Mouse (Mus musculus) ovary, postnatal 14 days (tissue): Measurements from ENCODE around the gene Dach1.

Source experiments
- DNase-seq: peaks from one replicate; pipeline ENCODE4 v3.0.0; 2022; ENCODE audit warnings: low spot score

Dach1 gene

DNA sequence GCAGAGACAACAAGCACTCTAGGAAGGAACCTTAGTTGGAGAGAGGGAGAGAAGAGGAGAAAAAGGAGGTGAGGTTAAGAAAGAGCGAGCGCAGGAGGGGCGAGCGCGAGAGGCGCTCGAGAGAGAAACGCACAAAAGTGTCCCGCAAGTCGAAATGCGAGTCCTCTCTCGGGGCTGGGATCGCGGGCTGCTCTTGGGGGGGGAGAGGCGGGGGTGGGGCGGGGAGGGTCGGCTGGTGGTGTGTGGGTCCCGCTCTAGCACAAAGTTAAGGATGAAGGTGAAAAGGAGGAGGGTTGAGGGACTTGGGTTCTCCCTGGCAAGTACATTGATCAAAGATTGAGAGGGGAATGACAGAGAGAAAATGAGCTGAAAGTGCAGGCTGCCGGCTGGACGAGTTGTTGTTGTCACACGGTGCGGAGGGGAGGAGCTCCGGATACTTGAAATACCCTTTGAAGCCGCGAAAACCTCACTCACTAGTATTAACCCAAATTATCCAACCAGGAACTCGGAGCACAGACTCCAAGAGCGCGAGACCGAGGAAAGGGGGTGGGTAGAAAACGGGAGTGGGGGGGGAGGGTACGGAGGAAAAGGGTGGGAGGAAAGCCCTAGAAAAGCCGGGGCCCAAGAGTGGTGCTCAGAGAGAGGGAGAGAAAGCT, at the start of gene Dach1:
Gene Dach1 (minus strand): TSS at position 345 of the 656 bp plus-strand sequence.
- DNase-seq, result peak; percentile 28

DNA sequence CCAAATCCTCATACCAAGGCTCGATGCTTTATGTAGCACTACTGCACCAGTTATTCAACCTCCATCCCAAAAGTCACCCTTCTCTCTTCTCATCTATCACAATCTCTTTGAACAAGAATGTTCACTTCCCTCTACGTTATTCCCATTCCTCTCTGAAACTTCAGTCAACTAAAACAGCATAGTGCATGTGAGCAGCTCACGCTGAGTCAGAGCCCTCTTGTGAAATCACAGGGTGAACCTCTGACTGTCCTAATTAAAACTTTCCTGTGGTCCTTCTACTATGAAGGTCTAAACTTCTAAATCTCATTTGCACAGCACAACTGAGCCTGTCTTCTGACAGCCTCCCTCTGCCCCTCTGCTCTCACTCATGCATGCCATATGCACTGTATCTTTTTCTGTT, 30.5 kb upstream of the Dach1 start:
- DNase-seq, result no peak

DNA sequence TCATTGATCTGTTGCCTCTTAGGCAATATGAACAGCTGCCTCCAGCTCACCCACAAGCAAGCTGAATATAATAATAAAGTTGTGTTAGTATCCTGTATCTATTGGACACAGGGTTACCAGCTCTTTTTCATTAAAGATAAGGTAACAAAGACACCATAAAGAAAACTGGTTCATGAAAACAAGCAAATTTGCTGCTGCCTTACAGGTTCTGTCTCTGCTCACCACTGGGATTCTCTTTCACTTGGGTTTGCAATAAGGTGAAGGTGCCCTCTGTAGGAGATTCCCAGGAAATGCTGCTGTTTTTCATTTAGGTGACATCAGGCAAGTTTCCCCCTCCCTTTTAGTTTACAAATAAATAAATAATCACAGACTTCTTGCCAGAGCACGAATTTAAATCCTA, 12.0 kb upstream of the Dach1 start:
- no peak for DNase-seq

DNA sequence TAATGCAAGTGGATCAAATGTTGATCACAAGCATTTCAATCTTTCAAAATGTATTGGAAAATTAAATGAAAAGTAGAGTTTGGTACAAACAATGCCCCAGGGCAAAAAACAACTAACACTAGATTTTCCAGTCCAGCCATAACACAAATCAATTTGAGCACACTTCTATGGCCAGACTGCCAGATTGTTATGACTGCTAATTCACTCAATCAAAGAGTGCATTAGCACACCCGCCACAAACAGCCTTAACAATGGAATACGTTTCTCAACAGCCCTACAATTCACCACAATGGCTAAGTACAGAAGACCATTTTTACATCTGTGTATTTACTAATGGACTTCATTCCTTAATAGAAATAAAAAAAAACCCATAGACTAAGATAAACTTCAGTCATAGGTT, 4.3 kb upstream of the Dach1 start:
- DNase-seq, result no peak

DNA sequence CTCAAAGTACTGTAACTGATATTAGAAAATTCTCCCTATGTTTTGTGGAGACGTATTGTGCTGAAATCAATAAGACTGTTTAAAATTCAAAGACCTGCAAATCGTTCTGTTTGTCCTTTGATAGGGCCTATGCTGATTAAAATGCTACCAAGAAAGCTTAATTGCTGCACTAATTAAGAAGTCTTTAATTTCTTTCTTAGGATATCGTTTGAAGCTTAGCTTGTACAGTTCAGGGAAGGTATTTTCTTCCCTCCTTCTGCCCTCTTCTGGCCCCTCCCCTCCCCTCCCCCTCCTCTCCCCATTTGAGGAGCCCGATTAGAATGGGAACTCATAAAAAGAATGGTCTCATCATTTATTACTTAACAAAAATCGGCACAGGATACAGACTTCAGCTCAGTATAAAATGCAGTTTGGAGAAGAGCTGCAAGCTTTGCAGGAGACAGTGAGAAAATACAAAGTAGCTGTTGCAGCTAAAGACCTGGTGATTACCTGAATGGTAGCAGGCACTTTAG, 2.9 kb upstream of the Dach1 start:
- no peak for DNase-seq

DNA sequence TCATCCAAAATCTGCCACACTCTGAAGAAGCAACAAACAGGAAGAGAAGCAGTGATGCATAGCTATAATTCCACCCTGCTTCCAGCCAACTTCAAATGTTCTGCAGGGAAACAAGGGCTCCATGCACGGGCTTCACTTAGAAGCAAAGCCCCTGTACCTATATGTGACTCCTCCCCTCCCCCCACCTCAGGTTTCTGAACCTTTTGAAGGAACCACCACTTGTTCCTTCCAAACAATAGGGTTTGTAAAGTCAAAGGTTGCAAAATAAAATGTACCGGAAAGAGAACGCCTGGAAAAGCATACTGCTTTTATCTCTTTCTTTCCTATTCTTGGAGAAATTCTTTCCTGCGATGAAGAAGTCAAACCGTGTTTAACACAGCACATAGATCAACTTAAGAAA, 2.3 kb upstream of the Dach1 start:
- DNase-seq, result no peak

DNA sequence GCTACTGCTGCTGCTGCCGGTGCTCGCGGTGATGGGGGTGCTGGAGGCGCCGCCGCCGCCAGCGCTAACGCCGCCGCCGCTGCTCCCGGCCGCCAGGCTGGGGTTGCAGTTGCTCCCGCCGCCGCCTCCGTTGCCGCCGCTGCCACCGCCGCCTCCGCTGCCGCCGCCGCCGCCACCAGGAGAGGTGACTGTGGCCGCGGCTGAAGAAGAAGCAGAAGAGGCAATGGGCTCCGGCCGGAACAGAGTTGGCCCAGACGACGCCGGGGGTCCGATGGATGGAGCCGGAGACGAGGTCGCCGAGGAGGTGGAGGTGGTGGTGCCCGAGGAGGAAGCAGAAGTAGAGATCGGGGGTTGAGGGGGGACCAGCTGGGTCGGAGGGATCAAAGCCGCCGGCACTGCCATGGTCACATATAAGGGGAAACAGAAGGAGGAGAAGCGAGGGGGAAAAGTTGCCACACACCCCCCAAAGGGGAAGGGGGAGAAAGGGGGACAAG, 610 bp downstream of the Dach1 start:
- DNase-seq, result peak; percentile 39

DNA sequence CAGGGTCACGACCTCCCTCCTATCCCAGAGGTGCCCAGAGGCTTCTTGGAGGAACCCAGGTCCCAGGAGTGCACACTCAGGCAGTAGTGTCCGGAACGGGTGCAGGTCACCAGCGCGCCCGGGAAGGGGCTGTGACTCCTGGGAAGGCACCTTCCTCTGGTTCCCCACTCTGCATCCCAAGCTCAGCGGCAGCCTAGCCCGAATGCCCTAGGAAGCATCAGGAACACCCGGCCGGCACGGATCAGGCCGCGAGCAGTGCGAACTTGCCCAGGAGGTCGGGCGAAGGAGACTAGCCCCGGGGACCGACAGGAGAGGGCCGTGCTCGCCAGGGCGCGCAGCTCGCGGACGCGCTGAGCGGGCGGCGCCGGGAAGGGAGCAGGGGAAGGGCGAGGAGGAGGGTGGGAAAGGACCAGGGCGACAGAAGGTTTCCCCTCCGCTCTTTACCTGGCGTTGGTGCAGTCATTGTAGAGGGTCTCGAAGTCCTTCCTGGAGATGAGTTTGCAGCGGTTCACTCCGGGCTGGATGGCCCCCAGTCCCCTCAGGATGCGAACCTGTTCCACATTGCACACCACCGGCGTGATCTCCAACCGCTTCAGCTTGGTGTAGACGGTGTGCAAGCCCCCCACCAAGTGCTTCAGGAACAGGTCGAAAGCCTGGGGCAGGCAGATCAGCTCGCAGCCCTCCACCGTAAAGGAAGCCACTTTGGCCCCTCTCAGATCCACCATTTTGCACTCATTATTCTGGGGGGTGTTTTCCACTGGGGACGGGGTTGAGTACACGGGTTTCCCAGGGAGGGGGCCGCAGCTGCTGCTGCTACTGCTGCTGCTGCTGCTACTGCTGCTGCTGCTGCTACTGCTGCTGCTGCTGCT, 1.3 kb downstream of the Dach1 start:
- DNase-seq, result peak; percentile 25

DNA sequence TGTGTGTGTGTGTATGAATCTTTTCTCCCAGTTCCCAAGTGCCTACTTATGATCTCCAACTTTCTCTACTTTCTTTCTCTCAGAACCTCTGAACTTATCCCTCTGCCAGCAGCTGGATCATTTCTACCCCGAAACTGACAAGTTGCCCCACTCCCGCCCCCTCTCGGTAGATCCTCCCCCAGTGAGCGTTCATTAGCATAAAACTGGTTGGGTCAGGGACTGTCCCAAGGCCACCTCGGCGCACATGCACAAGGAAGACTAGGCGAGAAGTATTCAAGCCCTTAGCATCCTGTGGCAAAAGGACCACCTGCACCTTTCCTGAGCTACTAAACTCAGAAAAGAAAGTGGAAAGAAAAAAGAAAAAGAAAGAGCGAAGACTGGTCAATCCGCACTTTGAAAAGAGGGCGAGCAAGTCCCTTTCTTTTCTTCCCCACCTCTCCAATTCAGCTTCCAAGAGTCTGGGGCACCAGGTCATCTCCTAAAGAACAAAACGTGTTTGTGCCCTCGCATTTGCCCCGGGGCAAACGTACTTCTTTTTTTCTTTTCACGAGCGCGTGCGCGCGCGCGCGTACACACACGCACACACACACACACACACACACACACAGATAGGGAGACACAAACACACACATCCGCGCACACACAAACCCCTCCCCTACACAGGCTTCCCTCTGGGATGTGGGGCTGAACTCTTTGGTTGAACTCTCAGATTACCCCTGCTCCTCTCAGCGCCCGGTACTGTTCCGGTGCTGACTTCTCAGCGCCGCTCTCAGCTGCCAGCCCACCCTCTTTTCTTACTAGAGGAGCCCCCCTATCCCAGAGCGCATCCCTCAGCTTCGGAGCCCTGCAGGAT, 2.2 kb downstream of the Dach1 start:
- DNase-seq, result peak; percentile 24

DNA sequence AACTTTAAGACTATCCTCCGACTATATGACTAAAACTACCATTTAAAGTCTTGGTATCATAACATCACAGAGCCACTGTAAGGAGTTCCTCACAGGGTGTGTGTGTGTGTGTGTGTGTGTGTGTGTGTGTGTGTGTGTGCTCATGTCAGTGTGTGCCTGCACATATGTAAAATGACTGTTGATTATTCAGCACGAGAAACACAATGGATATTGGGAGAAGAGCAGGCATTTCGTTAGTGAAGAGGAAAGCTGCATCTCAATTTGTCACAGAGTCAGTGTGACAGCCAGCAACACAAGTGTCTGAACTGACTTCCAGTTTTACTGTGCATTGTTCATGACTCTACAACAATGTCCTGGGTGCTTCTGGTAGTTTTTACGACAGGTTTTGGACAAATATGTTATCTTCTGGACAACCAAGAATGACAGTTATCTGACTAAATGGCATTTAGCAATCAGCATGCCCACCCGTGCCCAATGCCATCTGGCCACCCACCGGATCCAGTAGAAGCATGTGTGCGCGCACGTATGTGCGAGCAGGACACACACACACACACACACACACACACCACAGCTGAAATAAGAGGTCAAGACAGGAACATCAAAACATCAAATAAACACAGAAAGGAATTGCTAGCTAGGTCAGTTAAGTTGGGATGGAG, 3.1 kb downstream of the Dach1 start:
- DNase-seq, result no peak

DNA sequence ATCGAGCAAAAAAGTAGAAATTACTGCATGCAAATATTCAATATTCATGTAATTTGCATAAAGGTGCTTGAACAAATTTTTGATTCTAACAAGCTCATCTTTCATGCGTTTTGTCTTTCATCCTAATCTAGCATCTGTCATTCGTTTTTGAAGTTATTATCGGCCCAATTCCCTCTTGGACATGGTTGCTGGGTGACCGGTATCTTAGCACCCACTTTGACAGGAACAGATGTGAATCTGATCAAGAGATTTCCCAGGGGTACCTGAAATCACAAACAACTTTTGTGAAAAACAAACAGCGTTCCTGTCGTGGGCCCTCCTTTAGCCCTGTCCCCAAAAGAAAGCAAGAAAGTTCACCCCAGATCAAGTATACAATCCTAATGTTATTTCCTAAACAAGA, 12.8 kb downstream of the Dach1 start:
- no peak for DNase-seq

DNA sequence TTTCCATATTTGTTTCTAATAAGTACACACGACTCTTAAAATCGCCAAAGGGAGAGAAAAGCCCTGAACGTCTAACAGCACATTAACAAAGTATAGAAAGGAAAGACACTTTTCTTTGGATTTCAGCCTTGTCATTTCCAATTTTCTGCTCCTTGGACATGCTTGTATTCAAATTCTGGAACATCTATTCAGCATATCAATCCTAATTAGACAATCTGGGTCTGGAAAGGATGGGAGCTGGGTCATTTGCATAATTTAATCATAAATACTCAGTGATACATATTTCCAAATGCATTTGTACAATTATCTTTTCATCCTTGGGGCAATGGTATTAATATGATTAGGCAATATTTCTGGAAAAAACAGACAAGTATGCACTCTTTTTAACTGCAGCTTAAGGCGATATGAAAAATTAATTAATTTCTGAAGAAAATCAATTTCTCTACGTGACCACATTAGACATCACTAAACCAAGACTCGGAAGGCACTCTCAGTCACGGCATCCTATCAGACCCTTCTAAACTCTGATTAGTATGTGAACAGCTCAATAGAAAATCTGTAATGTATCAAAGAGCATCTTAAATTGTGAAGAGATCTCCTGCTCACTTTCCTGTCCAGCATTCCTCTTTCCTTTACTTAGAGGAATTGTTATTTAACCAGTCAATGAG, 13.7 kb downstream of the Dach1 start:
- no peak for DNase-seq

DNA sequence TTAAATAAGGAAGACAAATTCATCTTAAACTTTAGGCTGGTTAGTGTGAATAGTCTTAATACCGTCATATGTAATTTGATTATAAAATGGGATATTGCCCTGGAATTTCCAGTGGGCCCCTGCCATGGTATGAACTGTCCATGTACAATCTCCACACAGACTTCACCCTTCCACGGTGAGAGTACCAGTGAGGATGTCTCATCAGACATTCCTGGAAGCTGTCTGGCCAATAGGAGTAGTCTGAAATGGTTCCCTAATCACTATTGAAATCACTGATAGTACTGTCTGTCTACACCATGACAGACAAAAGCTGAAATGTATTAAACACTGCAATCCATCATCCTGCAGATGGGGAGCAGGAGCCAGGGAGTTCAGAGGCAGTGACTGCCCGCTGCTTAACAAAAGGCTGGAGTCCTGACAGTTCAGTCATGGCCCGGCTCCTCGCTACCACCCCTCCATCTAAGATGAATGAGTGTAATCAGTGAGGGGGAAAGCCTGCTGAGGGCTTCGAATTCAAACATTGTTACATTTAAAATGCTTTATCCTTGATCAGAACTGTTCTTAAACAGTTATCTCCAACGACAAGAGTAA, 14.6 kb downstream of the Dach1 start:
- no peak for DNase-seq

DNA sequence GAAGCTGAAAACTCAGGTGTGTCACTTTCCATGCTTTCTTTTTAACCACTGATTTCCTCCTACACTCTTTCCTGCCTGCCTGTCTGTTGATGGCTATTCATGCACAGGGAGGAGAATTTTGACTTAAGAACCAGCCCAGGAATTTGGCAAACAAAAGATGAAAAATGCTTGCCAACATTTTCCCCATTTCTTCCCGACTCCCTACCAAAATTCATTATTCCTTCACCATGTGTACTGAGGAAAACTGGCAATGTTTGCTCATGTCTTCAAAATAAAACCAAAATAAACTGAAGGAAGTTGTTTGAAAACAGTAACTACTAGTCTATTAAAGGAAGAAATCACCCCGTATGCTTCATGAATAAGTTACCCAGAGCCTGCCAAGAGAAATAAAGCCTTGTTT, 27.8 kb downstream of the Dach1 start:
- DNase-seq, result no peak

DNA sequence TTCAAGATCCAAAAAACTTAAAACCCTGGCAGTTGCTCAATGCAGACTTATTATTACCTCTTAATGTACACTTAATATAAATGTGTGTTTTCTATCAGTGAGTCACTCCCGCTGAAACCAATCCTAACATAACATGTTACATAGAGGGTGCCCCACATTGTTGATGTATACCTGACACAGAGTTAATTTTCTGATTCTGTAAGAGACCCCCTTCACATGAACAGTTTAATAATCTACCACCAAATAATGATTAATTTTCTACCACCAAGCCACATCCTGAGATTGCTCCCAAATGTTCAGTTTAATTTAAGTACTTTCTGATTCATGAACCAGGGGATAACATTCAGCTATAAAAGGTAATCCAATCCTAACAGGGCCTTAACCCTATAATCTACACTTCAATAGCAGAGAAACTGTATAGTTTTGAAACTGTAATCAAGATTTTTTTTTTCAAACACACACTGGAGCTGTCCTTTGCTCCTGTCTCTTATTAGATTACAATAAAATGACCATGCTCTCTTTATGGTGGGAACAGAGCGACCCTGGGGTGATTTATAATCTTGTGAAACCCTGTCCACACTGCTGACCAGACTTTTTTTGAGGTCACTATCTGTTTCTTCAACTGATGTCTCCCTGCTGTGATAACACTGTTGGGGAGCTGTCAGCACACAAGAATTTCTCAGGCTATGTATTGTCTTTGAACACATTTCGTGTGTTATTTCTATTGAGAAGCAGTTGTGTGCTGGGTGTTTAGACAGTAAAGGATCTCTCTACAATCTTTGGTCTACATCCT, 30.5 kb downstream of the Dach1 start:
- DNase-seq, result no peak

DNA sequence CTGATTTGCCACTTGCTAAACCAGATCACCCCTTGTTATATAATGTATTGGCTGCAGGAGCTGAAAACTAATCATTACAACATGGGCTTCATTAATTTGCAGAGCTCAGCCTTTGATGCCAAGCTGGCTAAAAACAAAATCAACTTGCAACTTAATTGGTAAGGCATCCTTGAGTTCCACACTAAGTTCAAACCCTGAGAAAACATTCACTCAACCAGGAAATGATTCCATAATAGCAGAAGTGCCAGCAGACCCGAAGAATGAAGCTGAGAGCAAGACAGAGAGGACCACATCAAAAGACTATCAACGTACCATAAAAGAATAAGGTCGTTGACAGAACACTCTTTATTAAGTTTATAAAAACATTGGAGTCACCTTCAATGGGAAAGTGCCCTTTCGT, 35.0 kb downstream of the Dach1 start:
- DNase-seq, result no peak

DNA sequence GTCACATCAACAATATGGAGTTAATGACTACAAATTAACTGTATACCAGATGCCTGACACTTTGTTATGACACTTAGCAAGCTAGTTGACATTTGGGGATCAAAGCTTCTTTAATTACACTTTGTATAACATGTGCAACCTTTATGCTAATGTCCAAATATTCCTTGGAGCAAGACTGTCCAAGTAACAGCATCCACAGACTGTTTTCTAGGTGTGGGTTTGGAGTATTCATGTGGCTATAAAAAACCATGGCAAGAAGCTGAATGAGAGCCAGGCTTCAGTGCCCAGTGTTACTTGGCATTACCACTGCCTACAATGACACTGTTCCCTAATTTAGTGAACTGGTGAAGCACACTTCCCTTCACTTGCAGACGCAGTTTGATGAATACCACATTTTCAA, 46.5 kb downstream of the Dach1 start:
- DNase-seq, result no peak

DNA sequence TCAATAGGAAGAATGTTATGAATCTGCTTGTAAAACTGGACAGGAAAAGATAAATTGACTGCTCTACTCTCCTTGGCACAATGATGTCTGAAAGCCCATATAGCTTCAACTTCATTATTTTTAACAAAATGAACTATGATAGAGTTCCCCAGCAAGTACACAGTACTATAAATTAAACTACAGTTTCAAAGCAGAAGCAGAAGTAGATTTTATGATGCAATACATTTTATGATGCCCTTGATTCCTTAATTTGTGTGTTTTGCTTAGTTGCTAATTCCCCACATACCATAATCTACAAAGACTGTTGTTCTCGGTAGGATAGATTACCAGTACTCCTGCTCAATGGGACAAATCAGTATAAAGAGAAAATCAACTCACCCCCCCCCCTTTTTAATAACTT, 52.9 kb downstream of the Dach1 start:
- DNase-seq, result no peak

DNA sequence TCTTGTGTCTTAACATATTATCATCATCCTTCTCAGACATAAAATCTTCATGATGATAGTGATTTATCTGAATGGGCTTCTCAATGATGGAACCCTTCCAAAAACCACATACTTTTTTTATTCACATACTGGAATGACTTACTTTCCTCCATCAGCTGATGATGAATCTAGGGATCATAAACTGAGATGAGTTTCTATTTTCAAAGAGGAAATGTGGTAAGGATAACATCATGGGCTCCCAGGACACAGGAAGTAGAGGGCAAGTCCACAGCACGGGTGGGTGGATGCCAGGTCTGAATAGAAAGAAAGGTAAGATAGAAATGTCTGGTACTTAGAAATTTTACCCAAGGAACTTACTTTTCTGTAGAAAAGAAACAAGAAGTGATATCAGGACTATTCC, 56.5 kb downstream of the Dach1 start:
- DNase-seq, result no peak

DNA sequence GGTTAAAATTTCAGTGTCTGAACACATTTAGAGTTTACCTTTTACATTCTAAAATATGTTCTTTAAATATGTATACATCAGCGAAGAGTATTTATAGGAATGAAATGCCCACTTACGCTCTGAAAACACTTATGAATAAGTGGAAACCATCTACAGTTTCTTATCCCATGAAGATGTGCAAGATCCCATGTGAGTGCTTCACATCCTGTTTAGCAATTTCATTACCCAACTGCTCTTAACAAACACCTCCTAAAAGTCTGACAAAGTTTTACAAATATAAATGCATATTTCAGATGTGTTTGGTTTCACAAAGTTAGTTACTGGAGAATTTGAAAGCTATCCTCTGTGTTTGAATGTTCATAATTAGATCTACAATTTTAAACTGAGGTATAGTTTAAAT, 59.6 kb downstream of the Dach1 start:
- DNase-seq, result no peak
